ENCODE assay signal across 17 mouse cellular contexts in genomic region chr11:56760474-56760873, GRCm38 (mm10).
"Had no signal": no experiment of that assay in that cellular context is flagged by ENCODE, and none has a peak within 500 bp of the region (broad histone marks: within the 10 kb centered on the region; RNA-seq: fewer than 3 reads in every experiment).

No protein-coding gene starts in this region.

- H3K27me3 ChIP-seq: liver, embryonic 12.5 days; lung, embryonic 15.5 days; midbrain, embryonic 12.5 days; neural tube, embryonic 13.5 days; neural tube, embryonic 15.5 days had no signal

- H3K27ac ChIP-seq: liver, embryonic 12.5 days; liver, embryonic 14.5 days; lung, embryonic 15.5 days; midbrain, embryonic 10.5 days; midbrain, embryonic 12.5 days; neural tube, embryonic 13.5 days; neural tube, embryonic 15.5 days had no signal

- H3K4me3 ChIP-seq: liver, embryonic 12.5 days; lung, embryonic 15.5 days; midbrain, embryonic 10.5 days; midbrain, embryonic 12.5 days; myocyte; neural tube, embryonic 13.5 days; neural tube, embryonic 15.5 days had no signal

- H3K4me1 ChIP-seq: liver, embryonic 12.5 days; midbrain, embryonic 10.5 days; neural tube, embryonic 13.5 days; neural tube, embryonic 15.5 days had no signal

- DNase-seq: midbrain, embryonic 14.5 days; retina, postnatal 1 day; right cerebral cortex, adult 18-20 months; right cerebral cortex, postnatal 25 days; right cerebral cortex, postnatal 4 days; spleen, adult 18-20 months; thymus, adult 18-20 months; thymus, postnatal 14 days; thymus, postnatal 36 days had no signal
